Mouse (Mus musculus) mammary gland, adult 2 months (tissue): ENCODE results near the gene Olfr1181. TPM values are rescaled to one million over a fixed set of nuclear protein-coding genes. Genes with fewer than 3 reads are reported as not detected.

Source experiments
- polyA plus RNA-seq: library from polyadenylated mRNA; depleted of rRNA; stranded (reverse); fragments of >200 nt; gene quantifications from 2 replicates; pipeline ENCODE4 v1.2.3, GENCODE M21; 2012; ENCODE audit warnings: low replicate concordance; rRNA removed

Olfr1181 gene
- polyA plus RNA-seq, result not detected in 2 replicates

DNA sequence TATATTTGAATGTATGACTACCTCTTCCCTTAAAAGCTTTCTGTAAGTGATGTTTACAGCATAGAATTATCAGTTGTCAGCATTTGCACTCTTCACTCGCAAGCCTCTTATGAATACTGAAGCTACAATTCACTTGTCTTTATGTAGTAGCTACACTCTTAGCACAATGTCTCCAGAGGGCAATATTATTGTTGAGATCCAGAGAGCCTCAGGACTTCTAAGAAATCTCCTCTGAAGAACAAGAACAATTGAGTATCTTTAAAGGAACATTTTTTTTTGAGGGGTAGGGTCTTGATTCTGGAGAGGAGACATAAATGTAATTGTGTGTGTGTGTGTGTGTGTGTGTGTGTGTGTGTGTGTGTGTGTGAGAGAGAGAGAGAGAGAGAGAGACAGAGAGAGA lies at the start of gene Olfr1181:
Olfr1181 (minus strand) TSS at position 101 of the 400 bp plus-strand sequence.

DNA sequence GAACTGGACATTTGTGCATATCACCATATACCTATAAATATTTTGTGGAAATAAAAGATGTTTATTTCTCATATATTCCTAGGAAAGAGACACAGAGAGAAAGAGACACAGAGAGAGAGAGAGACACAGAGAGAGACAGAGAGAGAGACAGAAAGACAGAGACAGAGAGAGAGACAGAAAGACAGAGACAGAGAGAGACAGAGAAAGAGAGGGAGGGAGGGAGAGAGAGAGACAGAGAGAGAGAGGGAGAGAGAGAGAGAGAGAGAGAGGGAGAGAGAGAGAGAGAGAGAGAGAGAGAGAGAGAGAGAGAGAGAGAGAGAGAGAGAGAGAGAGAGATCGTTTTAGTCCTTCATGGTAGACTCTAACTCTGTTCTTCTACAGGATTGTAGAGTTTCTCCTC lies 28.6 kb upstream of the Olfr1181 start, which contains the start of gene Olfr1183:
Olfr1183 (plus strand) TSS at position 301 of the 400 bp plus-strand sequence.

DNA sequence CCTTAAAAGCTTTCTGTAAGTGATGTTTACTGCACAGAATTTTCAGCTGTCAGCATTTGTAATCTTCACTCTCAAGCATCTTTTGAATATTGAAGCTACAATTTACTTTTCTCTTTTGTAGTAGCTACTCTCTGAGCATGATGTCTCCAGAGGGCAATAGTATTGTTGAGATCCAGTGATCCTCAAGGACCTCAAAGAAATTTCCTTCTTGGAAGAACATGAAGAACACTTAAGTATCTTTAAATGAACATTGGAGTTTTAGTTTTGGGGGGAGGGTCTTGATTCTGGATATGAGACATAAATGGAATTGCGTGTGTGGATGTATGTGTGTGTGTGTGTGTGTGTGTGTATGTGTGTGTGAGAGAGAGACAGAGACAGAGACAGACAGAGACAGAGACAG lies 23.1 kb upstream of the Olfr1181 start, which contains the start of gene Gm13757:
Gm13757 (minus strand) TSS at position 101 of the 400 bp plus-strand sequence.

DNA sequence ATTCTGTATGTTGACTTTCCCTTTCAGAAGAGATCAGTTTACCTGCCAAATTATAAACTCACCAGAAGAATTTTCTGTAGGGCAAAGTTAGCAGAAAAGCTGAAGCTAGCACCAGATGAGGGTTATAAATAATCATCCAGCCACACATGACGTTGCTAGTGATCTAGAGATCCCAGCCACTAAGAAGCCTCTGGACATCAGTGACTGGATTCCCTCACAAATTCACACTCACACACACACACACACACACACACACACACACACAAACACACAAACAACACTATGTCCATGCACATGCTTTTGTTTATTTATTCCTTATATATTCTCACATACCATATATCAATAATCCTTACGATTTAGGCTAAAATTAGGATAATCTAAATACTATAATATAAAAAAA lies 6.9 kb downstream of the Olfr1181 start, which contains the start of gene Olfr1180:
Olfr1180 (minus strand) TSS at position 101 of the 400 bp plus-strand sequence.

DNA sequence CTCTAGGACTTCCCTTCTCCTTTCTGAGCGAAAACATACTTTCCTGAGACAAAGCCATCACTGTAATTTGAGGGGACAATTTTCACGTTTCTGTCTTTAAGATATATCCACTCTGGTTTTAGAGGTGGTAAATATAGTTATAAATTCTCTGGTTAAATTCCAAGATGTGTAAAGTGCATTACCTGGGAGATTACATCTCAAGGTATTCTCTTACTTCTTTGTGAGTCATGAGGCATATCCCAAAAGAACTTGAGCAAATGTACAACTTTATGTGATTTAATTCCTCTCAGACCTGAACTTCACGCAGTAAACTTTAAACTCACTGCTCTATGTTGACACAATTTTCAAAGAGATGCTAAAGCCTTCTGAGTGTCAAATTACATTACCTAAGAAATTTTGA lies 19.6 kb downstream of the Olfr1181 start, which contains the start of gene Olfr1179:
Olfr1179 (minus strand) TSS at position 101 of the 400 bp plus-strand sequence.

DNA sequence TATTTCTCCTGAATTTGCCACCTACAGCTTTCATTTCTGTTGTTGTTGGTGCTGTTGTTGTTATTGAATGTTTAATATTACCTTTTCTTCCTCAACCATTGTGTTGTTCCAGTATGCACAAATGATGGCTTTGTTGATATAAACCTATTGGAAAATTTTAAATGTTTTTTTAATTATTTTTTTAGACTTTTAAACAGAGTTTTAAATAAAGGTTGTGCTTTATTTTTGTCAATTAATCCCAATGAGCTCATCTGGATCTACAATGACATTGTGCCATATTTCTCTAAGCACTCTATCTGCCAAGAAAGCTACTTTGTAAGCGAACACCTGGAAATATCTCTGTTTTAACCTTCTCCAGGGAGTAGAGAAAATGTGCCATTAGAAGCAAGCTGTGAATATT lies 39.2 kb downstream of the Olfr1181 start, which contains the start of gene Olfr1178:
Olfr1178 (plus strand) TSS at position 301 of the 400 bp plus-strand sequence.

Other genes with a start within 250 kb of the Olfr1181 start
- not detected in 2 replicates for gene Olfr1168, start 244.3 kb downstream of the Olfr1181 start, polyA plus RNA-seq
- gene Olfr1170, start 197.8 kb downstream of the Olfr1181 start, polyA plus RNA-seq, result not detected in 2 replicates
- not detected in 2 replicates for gene Olfr1173, start 146.3 kb downstream of the Olfr1181 start, polyA plus RNA-seq
- not detected in 2 replicates for gene Olfr1174-ps, start 111.0 kb downstream of the Olfr1181 start, polyA plus RNA-seq
- not detected in 2 replicates for gene Olfr1175-ps, start 99.0 kb downstream of the Olfr1181 start, polyA plus RNA-seq
- gene Olfr1176, start 89.5 kb downstream of the Olfr1181 start, polyA plus RNA-seq, result not detected in 2 replicates
- not detected in 2 replicates for gene Olfr1177-ps, start 79.7 kb downstream of the Olfr1181 start, polyA plus RNA-seq
- not detected in 2 replicates for gene Olfr1178, start 39.1 kb downstream of the Olfr1181 start, polyA plus RNA-seq
- gene Olfr1179, start 19.7 kb downstream of the Olfr1181 start, polyA plus RNA-seq, result not detected in 2 replicates
- gene Olfr1180, start 7.0 kb downstream of the Olfr1181 start, polyA plus RNA-seq, result not detected in 2 replicates
- not detected in 2 replicates for gene Gm13757, start 23.0 kb upstream of the Olfr1181 start, polyA plus RNA-seq
- not detected in 2 replicates for gene Olfr1183, start 28.7 kb upstream of the Olfr1181 start, polyA plus RNA-seq
- gene Olfr1184, start 57.4 kb upstream of the Olfr1181 start, polyA plus RNA-seq, result not detected in 2 replicates
- gene Olfr1185-ps1, start 67.1 kb upstream of the Olfr1181 start, polyA plus RNA-seq, result not detected in 2 replicates
- not detected in 2 replicates for gene Olfr1186, start 92.4 kb upstream of the Olfr1181 start, polyA plus RNA-seq
- not detected in 2 replicates for gene Olfr1188, start 130.8 kb upstream of the Olfr1181 start, polyA plus RNA-seq
- not detected in 2 replicates for gene Olfr1189, start 160.3 kb upstream of the Olfr1181 start, polyA plus RNA-seq
- not detected in 2 replicates for gene Olfr1191-ps1, start 214.4 kb upstream of the Olfr1181 start, polyA plus RNA-seq
- not detected in 2 replicates for gene Olfr1192-ps1, start 222.3 kb upstream of the Olfr1181 start, polyA plus RNA-seq
- gene Olfr1193, start 249.5 kb upstream of the Olfr1181 start, polyA plus RNA-seq, result not detected in 2 replicates